Mouse (Mus musculus): Measurements from ENCODE around the gene Pla2g4a. TPM values are rescaled to one million over a fixed set of nuclear protein-coding genes. Genes with fewer than 3 reads are reported as not detected.

Gene Pla2g4a
- total and polyA plus RNA-seq, 2 experiments from 2014 or later = 0.93 to 1.3 TPM

GRCm38 (mm10) chr1:149896590-149896989 is 64.5 kb downstream of the Pla2g4a start:
- 64% methylated on average over 5 of the region's 5 CpGs for WGBS
- Histone ChIP-seq H3K27ac (ENCODE audit: low read depth, low read length) (no peak overlapping the region), H3K4me1 (ENCODE audit: insufficient read depth, low read length) (no peaks in the 10 kb centered on the region), H3K4me3 (ENCODE audit: low read depth, low read length) (no peak overlapping the region), H3K36me3 (ENCODE audit: insufficient read depth, low read length) (no peaks in the 10 kb centered on the region), H3K4me2 (ENCODE audit: low read depth, low read length, poor library complexity, severe bottlenecking) (no peak overlapping the region), H3K9ac (replicated peaks; ENCODE audit: low read length, poor library complexity, severe bottlenecking) (no peak overlapping the region), H3K9me3 (ENCODE audit: low read length) (no peaks in the 10 kb centered on the region), H3K27me3 (ENCODE audit: insufficient read depth, low read length) (no peaks in the 10 kb centered on the region)
- no peak for TF ChIP-seq CTCF (IDR thresholded peaks at IDR 0.05)
- no peak; the same call in 1 of the 2 replicates for ATAC-seq (ENCODE audit: low FRiP score)
- DNase-seq (ENCODE audit: low spot score) = peak; percentile 72

- DNase-seq (ENCODE audit: low spot score) (no peak), ATAC-seq (ENCODE audit: low FRiP score) (no peak)
These were observed 66.2 kb downstream of the Pla2g4a start for GRCm38 (mm10) chr1:149894940-149895339.

GRCm38 (mm10) chr1:149893903-149894302 is 67.2 kb downstream of the Pla2g4a start:
- no peaks in the 10 kb centered on the region for H3K36me3 ChIP-seq (ENCODE audit: insufficient read depth, low read length)
- ATAC-seq (ENCODE audit: low FRiP score) (no peak), DNase-seq (ENCODE audit: low spot score) (no peak)
- no peaks in the 10 kb centered on the region for H3K27me3 ChIP-seq (ENCODE audit: insufficient read depth, low read length)
- 82% methylated on average over 2 of the region's 2 CpGs for WGBS
- H3K4me3 ChIP-seq (ENCODE audit: low read depth, low read length) = no peak overlapping the region
- TF ChIP-seq CTCF (IDR thresholded peaks at IDR 0.05) = no peak
- H3K4me1 ChIP-seq (ENCODE audit: insufficient read depth, low read length) = no peaks in the 10 kb centered on the region
- H3K9ac ChIP-seq (replicated peaks; ENCODE audit: low read length, poor library complexity, severe bottlenecking) = no peak overlapping the region
- H3K9me3 ChIP-seq (ENCODE audit: low read length) = no peaks in the 10 kb centered on the region
- H3K4me2 ChIP-seq (ENCODE audit: low read depth, low read length, poor library complexity, severe bottlenecking) = no peak overlapping the region
- no peak overlapping the region for H3K27ac ChIP-seq (ENCODE audit: low read depth, low read length)

More at GRCm38 (mm10) chr1:149894940-149895339, 66.2 kb downstream of the Pla2g4a start:
- TF ChIP-seq CTCF (IDR thresholded peaks at IDR 0.05) = no peak
- WGBS = 95% methylated on average over 8 of the region's 8 CpGs
- no peaks in the 10 kb centered on the region for H3K9me3 ChIP-seq (ENCODE audit: low read length)
- no peak overlapping the region for H3K9ac ChIP-seq (replicated peaks; ENCODE audit: low read length, poor library complexity, severe bottlenecking)
- H3K27me3 ChIP-seq (ENCODE audit: insufficient read depth, low read length) = no peaks in the 10 kb centered on the region
- no peaks in the 10 kb centered on the region for H3K36me3 ChIP-seq (ENCODE audit: insufficient read depth, low read length)
- no peak overlapping the region for H3K27ac ChIP-seq (ENCODE audit: low read depth, low read length)
- H3K4me3 ChIP-seq (ENCODE audit: low read depth, low read length) = no peak overlapping the region
- H3K4me2 ChIP-seq (ENCODE audit: low read depth, low read length, poor library complexity, severe bottlenecking) = no peak overlapping the region
- no peaks in the 10 kb centered on the region for H3K4me1 ChIP-seq (ENCODE audit: insufficient read depth, low read length)

- Histone ChIP-seq H3K9me3 (ENCODE audit: low read length) (no peaks in the 10 kb centered on the region), H3K4me1 (ENCODE audit: insufficient read depth, low read length) (no peaks in the 10 kb centered on the region), H3K9ac (replicated peaks; ENCODE audit: low read length, poor library complexity, severe bottlenecking) (no peak overlapping the region), H3K27me3 (ENCODE audit: insufficient read depth, low read length) (no peaks in the 10 kb centered on the region), H3K4me2 (ENCODE audit: low read depth, low read length, poor library complexity, severe bottlenecking) (no peak overlapping the region), H3K4me3 (ENCODE audit: low read depth, low read length) (no peak overlapping the region), H3K27ac (ENCODE audit: low read depth, low read length) (no peak overlapping the region), H3K36me3 (ENCODE audit: insufficient read depth, low read length) (no peaks in the 10 kb centered on the region)
- ATAC-seq (ENCODE audit: low FRiP score) = no peak
- TF ChIP-seq CTCF (IDR thresholded peaks at IDR 0.05) = no peak
- no peak for DNase-seq (ENCODE audit: low spot score)
- 66% methylated on average over 5 of the region's 5 CpGs for WGBS
These were observed 70.0 kb downstream of the Pla2g4a start for GRCm38 (mm10) chr1:149891057-149891456.

GRCm38 (mm10) chr1:149882419-149883025 is 78.6 kb downstream of the Pla2g4a start:
- Histone ChIP-seq H3K4me3 (ENCODE audit: low read depth, low read length) (no peak overlapping the region), H3K9me3 (ENCODE audit: low read length) (no peaks in the 10 kb centered on the region), H3K27ac (ENCODE audit: low read depth, low read length) (no peak overlapping the region), H3K4me2 (ENCODE audit: low read depth, low read length, poor library complexity, severe bottlenecking) (no peak overlapping the region), H3K4me1 (ENCODE audit: insufficient read depth, low read length) (no peaks in the 10 kb centered on the region), H3K36me3 (ENCODE audit: insufficient read depth, low read length) (no peaks in the 10 kb centered on the region), H3K9ac (replicated peaks; ENCODE audit: low read length, poor library complexity, severe bottlenecking) (no peak overlapping the region), H3K27me3 (ENCODE audit: insufficient read depth, low read length) (no peaks in the 10 kb centered on the region)
- ATAC-seq (ENCODE audit: low FRiP score) (no peak), DNase-seq (ENCODE audit: low spot score) (no peak)
- TF ChIP-seq CTCF (IDR thresholded peaks at IDR 0.05) = no peak
- 69% methylated on average over 6 of the region's 6 CpGs for WGBS

GRCm38 (mm10) chr1:149878175-149878574 is 82.9 kb downstream of the Pla2g4a start:
- Histone ChIP-seq H3K9ac (replicated peaks; ENCODE audit: low read length, poor library complexity, severe bottlenecking) (no peak overlapping the region), H3K36me3 (ENCODE audit: insufficient read depth, low read length) (no peaks in the 10 kb centered on the region), H3K27ac (ENCODE audit: low read depth, low read length) (no peak overlapping the region), H3K4me3 (ENCODE audit: low read depth, low read length) (no peak overlapping the region), H3K27me3 (ENCODE audit: insufficient read depth, low read length) (no peaks in the 10 kb centered on the region), H3K4me1 (ENCODE audit: insufficient read depth, low read length) (no peaks in the 10 kb centered on the region), H3K9me3 (ENCODE audit: low read length) (no peaks in the 10 kb centered on the region), H3K4me2 (ENCODE audit: low read depth, low read length, poor library complexity, severe bottlenecking) (no peak overlapping the region)
- 90% methylated on average over 3 of the region's 3 CpGs for WGBS
- ATAC-seq (ENCODE audit: low FRiP score) (no peak), DNase-seq (ENCODE audit: low spot score) (no peak)
- no peak for TF ChIP-seq CTCF (IDR thresholded peaks at IDR 0.05)

Data from midbrain, postnatal 0 days (tissue).